Mouse (Mus musculus) intestine, embryonic 16.5 days (tissue): ENCODE results near the gene Hivep3. TPM values are rescaled to one million over a fixed set of nuclear protein-coding genes. Genes with fewer than 3 reads are reported as not detected.

Experiments used
- ATAC-seq: fragments of 200-750 bp; cut with Nextera tagmentation; 2 replicates; pipeline ENCODE4 v1.8.0; 2017; ENCODE audit warnings: moderate TSS enrichment, moderate library complexity
- H3K27ac ChIP-seq: fragments of 300-500 bp; sonication (generic); 2 replicates; pipeline ENCODE4 v1.5.1; 2014; ENCODE audit warnings: mild to moderate bottlenecking, low read length
- H3K27me3 ChIP-seq: fragments of 300-500 bp; sonication (generic); replicated peaks from 2 replicates; pipeline ENCODE4 v1.6.1; 2014; ENCODE audit warnings: low read length, control low read depth, mixed read lengths; ENCODE audit not compliant: control insufficient read depth, insufficient read depth
- H3K36me3 ChIP-seq: fragments of 300-500 bp; sonication (generic); 2 replicates; pipeline ENCODE4 v1.6.1; 2014; ENCODE audit warnings: low read length, control low read depth; ENCODE audit not compliant: control insufficient read depth, insufficient read depth
- H3K4me1 ChIP-seq: fragments of 300-500 bp; sonication (generic); 2 replicates; pipeline ENCODE4 v1.6.1; 2014; ENCODE audit warnings: low read length, control low read depth, mixed read lengths; ENCODE audit not compliant: control insufficient read depth, insufficient read depth
- H3K4me2 ChIP-seq: fragments of 300-500 bp; sonication (generic); 2 replicates; pipeline ENCODE4 v1.6.1; 2014; ENCODE audit warnings: low read depth, low read length, control low read depth
- H3K4me3 ChIP-seq: fragments of 300-500 bp; sonication (generic); 2 replicates; pipeline ENCODE4 v1.5.1; 2014; ENCODE audit warnings: mild to moderate bottlenecking, low read length
- H3K9ac ChIP-seq: fragments of 300-500 bp; sonication (generic); 2 replicates; pipeline ENCODE4 v1.6.1; 2014; ENCODE audit warnings: low read depth, low read length
- H3K9me3 ChIP-seq: fragments of 300-500 bp; sonication (generic); 2 replicates; pipeline ENCODE4 v1.6.1; 2016; ENCODE audit warnings: low read length, control low read depth; ENCODE audit not compliant: control insufficient read depth
- WGBS: fragments of 180-500 bp; shearing (Covaris S2); extraction: QIAGEN DNeasy Blood & Tissue Kit; methylation state at CpG from one replicate; pipeline ENCODE4 v1.1.7; 2014; 5-methylcytosine and 5-hydroxymethylcytosine counted together
- polyA plus RNA-seq: library from polyadenylated mRNA; unstranded; fragments of >200 nt; fragmentation: Nextera tagmentation; extraction: Ambion mirVana; gene quantifications from 2 replicates; pipeline ENCODE4 v1.2.1, GENCODE M21; 2015

Hivep3 gene
- polyA plus RNA-seq, 1 experiment from 2014 or later = 4.4 TPM

- H3K4me2 ChIP-seq = no peak overlapping the region
- H3K4me3 ChIP-seq = no peak overlapping the region
- no peaks in the 10 kb centered on the region for H3K27me3 ChIP-seq
- no peaks in the 10 kb centered on the region for H3K36me3 ChIP-seq
- WGBS = 65% methylated on average over 5 of the region's 5 CpGs
- no peak overlapping the region for H3K27ac ChIP-seq
- ATAC-seq = no peak
- no peak overlapping the region for H3K9ac ChIP-seq
- no peaks in the 10 kb centered on the region for H3K9me3 ChIP-seq
- peaks cover 6% of the 10 kb centered on the region for H3K4me1 ChIP-seq
Measured at GRCm38 (mm10) chr4:119967073-119967608, 233.6 kb downstream of the Hivep3 start.

- peaks cover 6% of the 10 kb centered on the region for H3K4me1 ChIP-seq
- no peak overlapping the region for H3K27ac ChIP-seq
- no peak overlapping the region for H3K4me3 ChIP-seq
- H3K9ac ChIP-seq = no peak overlapping the region
- no peak for ATAC-seq
- H3K36me3 ChIP-seq = no peaks in the 10 kb centered on the region
- no peak overlapping the region for H3K4me2 ChIP-seq
- no peaks in the 10 kb centered on the region for H3K27me3 ChIP-seq
- WGBS = 49% methylated on average over 2 of the region's 2 CpGs
- no peaks in the 10 kb centered on the region for H3K9me3 ChIP-seq
Measured at GRCm38 (mm10) chr4:119967636-119968035, 234.1 kb downstream of the Hivep3 start.

GRCm38 (mm10) chr4:119968071-119968470, 234.5 kb downstream of the Hivep3 start:
- peak; percentile 42; the same call in 1 of the 2 replicates for ATAC-seq
- Histone ChIP-seq H3K4me1 (peaks cover 6% of the 10 kb centered on the region), H3K36me3 (no peaks in the 10 kb centered on the region), H3K4me3 (no peak overlapping the region), H3K9me3 (no peaks in the 10 kb centered on the region), H3K4me2 (no peak overlapping the region), H3K27me3 (no peaks in the 10 kb centered on the region), H3K27ac (no peak overlapping the region), H3K9ac (no peak overlapping the region)
- WGBS = 20% methylated on average over 4 of the region's 4 CpGs

- H3K4me2 ChIP-seq = no peak overlapping the region
- H3K4me3 ChIP-seq = no peak overlapping the region
- no peaks in the 10 kb centered on the region for H3K9me3 ChIP-seq
- H3K36me3 ChIP-seq = no peaks in the 10 kb centered on the region
- H3K27me3 ChIP-seq = no peaks in the 10 kb centered on the region
- H3K4me1 ChIP-seq = peaks cover 6% of the 10 kb centered on the region
- no peak overlapping the region for H3K27ac ChIP-seq
- no peak for ATAC-seq
- WGBS = 72% methylated on average over 2 of the region's 2 CpGs
- H3K9ac ChIP-seq = no peak overlapping the region
Measured at GRCm38 (mm10) chr4:119968887-119969286, 235.3 kb downstream of the Hivep3 start.

- peaks cover 6% of the 10 kb centered on the region for H3K4me1 ChIP-seq
- H3K4me2 ChIP-seq = no peak overlapping the region
- no peaks in the 10 kb centered on the region for H3K9me3 ChIP-seq
- no peaks in the 10 kb centered on the region for H3K36me3 ChIP-seq
- WGBS = 53% methylated on average over 9 of the region's 9 CpGs
- no peak overlapping the region for H3K9ac ChIP-seq
- ATAC-seq = no peak
- no peaks in the 10 kb centered on the region for H3K27me3 ChIP-seq
- no peak overlapping the region for H3K27ac ChIP-seq
- H3K4me3 ChIP-seq = no peak overlapping the region
Measured at GRCm38 (mm10) chr4:119970166-119970565, 236.6 kb downstream of the Hivep3 start.

GRCm38 (mm10) chr4:119972375-119972774, 238.8 kb downstream of the Hivep3 start:
- peaks cover 6% of the 10 kb centered on the region for H3K4me1 ChIP-seq
- no peak overlapping the region for H3K4me3 ChIP-seq
- H3K9me3 ChIP-seq = no peaks in the 10 kb centered on the region
- 77% methylated on average over 6 of the region's 6 CpGs for WGBS
- H3K27ac ChIP-seq = no peak overlapping the region
- H3K27me3 ChIP-seq = no peaks in the 10 kb centered on the region
- H3K4me2 ChIP-seq = no peak overlapping the region
- H3K9ac ChIP-seq = no peak overlapping the region
- no peaks in the 10 kb centered on the region for H3K36me3 ChIP-seq
- no peak for ATAC-seq

- no peak for ATAC-seq
- H3K4me3 ChIP-seq = no peak overlapping the region
- no peaks in the 10 kb centered on the region for H3K9me3 ChIP-seq
- WGBS = 80% methylated on average over 9 of the region's 9 CpGs
- no peak overlapping the region for H3K27ac ChIP-seq
- no peaks in the 10 kb centered on the region for H3K36me3 ChIP-seq
- H3K4me2 ChIP-seq = no peak overlapping the region
- no peaks in the 10 kb centered on the region for H3K27me3 ChIP-seq
- H3K4me1 ChIP-seq = no peaks in the 10 kb centered on the region
- no peak overlapping the region for H3K9ac ChIP-seq
Measured at GRCm38 (mm10) chr4:119973729-119974605, 240.4 kb downstream of the Hivep3 start.

- Histone ChIP-seq H3K9me3 (no peaks in the 10 kb centered on the region), H3K27ac (no peak overlapping the region), H3K27me3 (no peaks in the 10 kb centered on the region), H3K4me2 (no peak overlapping the region), H3K9ac (no peak overlapping the region), H3K4me1 (no peaks in the 10 kb centered on the region), H3K36me3 (no peaks in the 10 kb centered on the region), H3K4me3 (no peak overlapping the region)
- 80% methylated on average over 10 of the region's 10 CpGs for WGBS
- ATAC-seq = no peak
Measured at GRCm38 (mm10) chr4:119975242-119975641, 241.7 kb downstream of the Hivep3 start.

- Histone ChIP-seq H3K36me3 (no peaks in the 10 kb centered on the region), H3K4me1 (no peaks in the 10 kb centered on the region), H3K9ac (no peak overlapping the region), H3K27ac (no peak overlapping the region), H3K4me3 (no peak overlapping the region), H3K4me2 (no peak overlapping the region), H3K9me3 (no peaks in the 10 kb centered on the region), H3K27me3 (no peaks in the 10 kb centered on the region)
- WGBS = 73% methylated on average over 12 of the region's 12 CpGs
- ATAC-seq = no peak
Measured at GRCm38 (mm10) chr4:119975822-119976221, 242.2 kb downstream of the Hivep3 start.
